Mouse (Mus musculus): ENCODE results near the gene Tex14. TPM values are rescaled to one million over a fixed set of nuclear protein-coding genes. Genes with fewer than 3 reads are reported as not detected.
"Not testable (repeated sequence)": the region's sequence is repeated elsewhere in the genome, so short reads cannot be mapped to it uniquely, and the experiment has no call there.

Tex14 gene
- polyA plus RNA-seq, 1 experiment from 2014 or later = not detected

DNA sequence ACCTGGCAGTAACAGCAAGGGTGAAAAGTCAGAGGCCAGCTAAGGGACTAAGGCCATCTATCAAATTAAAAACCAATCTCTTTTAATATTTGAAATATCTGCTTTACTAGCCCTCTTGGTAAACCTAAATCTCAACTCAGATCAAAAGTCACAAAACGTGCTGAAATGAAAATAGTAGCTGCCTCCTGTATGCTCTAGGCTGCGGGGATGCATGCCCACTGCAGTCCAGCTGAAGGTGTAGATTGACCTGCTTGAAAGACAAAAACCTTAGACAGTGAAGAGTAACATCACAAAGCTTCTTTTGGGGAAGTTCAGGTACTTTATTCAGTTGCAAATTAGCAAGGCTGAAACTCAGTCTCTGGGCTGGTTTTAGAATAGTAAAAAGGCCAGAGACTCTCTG, 74.3 kb downstream of the Tex14 start:
- not testable (repeated sequence) for H3K27me3 ChIP-seq (ENCODE audit: low read depth, poor library complexity, severe bottlenecking); H3K36me3 ChIP-seq; H3K27ac ChIP-seq (replicated peaks); DNase-seq (ENCODE audit: low spot score); H3K4me1 ChIP-seq; H3K4me3 ChIP-seq; H3K9me3 ChIP-seq (replicated peaks)
- 78% methylated on average over 2 of the region's 2 CpGs for WGBS

DNA sequence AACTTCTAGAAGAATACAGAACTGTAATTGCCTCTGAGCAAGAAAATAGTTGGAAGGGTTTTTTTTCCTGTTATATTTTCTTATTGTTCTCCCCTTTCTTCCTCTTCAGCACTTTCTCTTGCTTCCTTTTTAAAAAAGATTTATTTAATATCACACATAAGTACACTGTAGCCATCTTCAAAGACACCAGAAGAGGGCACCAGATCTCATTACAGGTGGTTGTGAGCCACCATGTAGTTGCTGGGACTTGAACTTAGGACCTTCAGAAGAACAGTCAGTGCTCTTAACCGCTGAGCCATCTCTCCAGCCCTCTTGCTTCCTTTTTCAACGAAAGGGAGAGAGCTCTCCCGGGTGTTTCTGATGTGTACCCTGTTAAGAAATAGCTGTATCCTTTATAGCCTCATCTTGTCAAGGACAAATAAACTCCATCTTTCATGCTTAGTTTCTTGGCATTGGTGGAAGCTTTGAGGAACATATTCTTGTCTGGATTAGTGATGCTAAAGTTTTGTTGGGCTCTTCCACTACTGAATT, 79.0 kb downstream of the Tex14 start:
- H3K9me3 ChIP-seq (replicated peaks) = no peaks in the 10 kb centered on the region
- H3K27me3 ChIP-seq (ENCODE audit: low read depth, poor library complexity, severe bottlenecking) = no peaks in the 10 kb centered on the region
- H3K36me3 ChIP-seq = no peaks in the 10 kb centered on the region
- H3K4me3 ChIP-seq = no peak overlapping the region
- DNase-seq (ENCODE audit: low spot score) = no peak
- H3K27ac ChIP-seq (replicated peaks) = no peak overlapping the region
- 75% methylated on average over 3 of the region's 3 CpGs for WGBS
- no peaks in the 10 kb centered on the region for H3K4me1 ChIP-seq

GRCm38 (mm10) chr11:87488948-87489347, 84.1 kb downstream of the Tex14 start:
- Histone ChIP-seq H3K27me3 (ENCODE audit: low read depth, poor library complexity, severe bottlenecking) (no peaks in the 10 kb centered on the region), H3K36me3 (no peaks in the 10 kb centered on the region)
- WGBS = 90% methylated on average over 3 of the region's 3 CpGs

GRCm38 (mm10) chr11:87504690-87505214, 99.9 kb downstream of the Tex14 start:
- DNase-seq (ENCODE audit: low spot score) = no peak

More at GRCm38 (mm10) chr11:87488948-87489347, 84.1 kb downstream of the Tex14 start:
- Histone ChIP-seq H3K4me1 (no peaks in the 10 kb centered on the region), H3K4me3 (no peak overlapping the region), H3K27ac (replicated peaks) (no peak overlapping the region), H3K9me3 (replicated peaks) (no peaks in the 10 kb centered on the region)
- no peak for DNase-seq (ENCODE audit: low spot score)

DNA sequence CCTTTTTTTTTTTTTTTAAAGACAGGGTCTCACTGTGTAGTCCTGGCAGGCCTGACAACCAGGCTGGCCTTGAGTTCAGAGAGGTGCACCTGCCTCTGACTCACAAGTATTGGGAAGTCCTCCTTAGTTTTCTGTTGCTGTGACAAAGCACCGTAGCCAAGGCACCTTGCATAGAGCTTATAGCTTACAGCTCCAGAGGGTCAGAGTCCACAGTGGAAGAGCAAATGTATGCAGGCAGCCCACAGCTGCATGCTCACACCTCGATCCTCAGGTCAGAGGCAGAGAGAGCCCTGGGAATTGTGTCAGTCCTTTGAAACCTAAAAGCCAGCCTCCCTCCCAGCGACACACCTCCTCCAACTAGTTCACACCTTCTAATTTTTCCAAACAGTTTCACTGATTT, 101.6 kb downstream of the Tex14 start:
- DNase-seq (ENCODE audit: low spot score) = no peak
- no peak overlapping the region for H3K27ac ChIP-seq (replicated peaks)
- H3K27me3 ChIP-seq (ENCODE audit: low read depth, poor library complexity, severe bottlenecking) = no peaks in the 10 kb centered on the region
- no peak overlapping the region for H3K4me3 ChIP-seq
- H3K9me3 ChIP-seq (replicated peaks) = no peaks in the 10 kb centered on the region
- no peaks in the 10 kb centered on the region for H3K36me3 ChIP-seq
- WGBS = 84% methylated on average over 3 of the region's 3 CpGs
- no peaks in the 10 kb centered on the region for H3K4me1 ChIP-seq

More at GRCm38 (mm10) chr11:87504690-87505214, 99.9 kb downstream of the Tex14 start:
- Histone ChIP-seq H3K4me3 (no peak overlapping the region), H3K27me3 (ENCODE audit: low read depth, poor library complexity, severe bottlenecking) (no peaks in the 10 kb centered on the region), H3K4me1 (no peaks in the 10 kb centered on the region), H3K27ac (replicated peaks) (no peak overlapping the region), H3K9me3 (replicated peaks) (no peaks in the 10 kb centered on the region), H3K36me3 (no peaks in the 10 kb centered on the region)
- WGBS = 68% methylated on average over 5 of the region's 5 CpGs

- H3K36me3 ChIP-seq = no peaks in the 10 kb centered on the region
- H3K27ac ChIP-seq (replicated peaks) = no peak overlapping the region
- no peak overlapping the region for H3K4me3 ChIP-seq
- no peaks in the 10 kb centered on the region for H3K9me3 ChIP-seq (replicated peaks)
- no peaks in the 10 kb centered on the region for H3K27me3 ChIP-seq (ENCODE audit: low read depth, poor library complexity, severe bottlenecking)
- no peaks in the 10 kb centered on the region for H3K4me1 ChIP-seq
- no peak for DNase-seq (ENCODE audit: low spot score)
These were observed 102.2 kb downstream of the Tex14 start for GRCm38 (mm10) chr11:87507043-87507442.

- Histone ChIP-seq H3K4me1 (peaks cover 5% of the 10 kb centered on the region), H3K4me3 (no peak overlapping the region), H3K27me3 (ENCODE audit: low read depth, poor library complexity, severe bottlenecking) (no peaks in the 10 kb centered on the region), H3K36me3 (no peaks in the 10 kb centered on the region), H3K9me3 (replicated peaks) (no peaks in the 10 kb centered on the region), H3K27ac (replicated peaks) (no peak overlapping the region)
- WGBS = 11% methylated on average over 2 of the region's 2 CpGs
- peak; percentile 18 for DNase-seq (ENCODE audit: low spot score)
These were observed 114.4 kb downstream of the Tex14 start for GRCm38 (mm10) chr11:87519260-87519659.

GRCm38 (mm10) chr11:87523466-87523865, 118.6 kb downstream of the Tex14 start:
- no peak for DNase-seq (ENCODE audit: low spot score)
- WGBS = 68% methylated on average over 5 of the region's 5 CpGs

DNA sequence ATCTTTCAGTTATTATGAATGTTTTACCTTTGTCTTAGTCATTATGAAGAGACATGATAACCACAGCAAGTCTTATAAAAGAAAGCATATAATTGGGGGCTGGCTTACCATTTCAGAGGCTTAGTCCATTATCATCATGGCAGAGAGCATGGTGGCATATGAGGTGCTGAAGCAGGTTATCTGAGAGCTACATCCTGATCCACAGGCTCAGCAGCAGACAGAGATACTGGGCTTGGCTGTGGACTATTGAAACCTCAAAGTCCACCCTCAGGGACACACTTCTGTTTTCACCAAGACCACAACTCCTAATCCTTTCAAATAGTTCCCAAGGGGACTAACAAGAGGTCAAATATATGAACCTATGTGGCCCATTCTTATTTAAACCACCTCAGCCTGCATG, 119.1 kb downstream of the Tex14 start:
- Histone ChIP-seq H3K27ac (replicated peaks) (no peak overlapping the region), H3K36me3 (no peaks in the 10 kb centered on the region), H3K4me3 (no peak overlapping the region), H3K4me1 (peaks cover 11% of the 10 kb centered on the region), H3K27me3 (ENCODE audit: low read depth, poor library complexity, severe bottlenecking) (no peaks in the 10 kb centered on the region), H3K9me3 (replicated peaks) (no peaks in the 10 kb centered on the region)
- DNase-seq (ENCODE audit: low spot score) = no peak

More at GRCm38 (mm10) chr11:87523466-87523865, 118.6 kb downstream of the Tex14 start:
- no peaks in the 10 kb centered on the region for H3K36me3 ChIP-seq
- no peak overlapping the region for H3K4me3 ChIP-seq
- H3K27ac ChIP-seq (replicated peaks) = no peak overlapping the region
- no peaks in the 10 kb centered on the region for H3K27me3 ChIP-seq (ENCODE audit: low read depth, poor library complexity, severe bottlenecking)
- no peaks in the 10 kb centered on the region for H3K9me3 ChIP-seq (replicated peaks)
- H3K4me1 ChIP-seq = peaks cover 11% of the 10 kb centered on the region

- H3K4me3 ChIP-seq = no peak overlapping the region
- DNase-seq (ENCODE audit: low spot score) = no peak
- peaks cover 11% of the 10 kb centered on the region for H3K4me1 ChIP-seq
- H3K9me3 ChIP-seq (replicated peaks) = no peaks in the 10 kb centered on the region
- H3K36me3 ChIP-seq = no peaks in the 10 kb centered on the region
- no peak overlapping the region for H3K27ac ChIP-seq (replicated peaks)
- no peaks in the 10 kb centered on the region for H3K27me3 ChIP-seq (ENCODE audit: low read depth, poor library complexity, severe bottlenecking)
These were observed 119.9 kb downstream of the Tex14 start for GRCm38 (mm10) chr11:87524780-87525179.

GRCm38 (mm10) chr11:87527364-87527763, 122.5 kb downstream of the Tex14 start:
- H3K9me3 ChIP-seq (replicated peaks) = no peaks in the 10 kb centered on the region
- no peaks in the 10 kb centered on the region for H3K27me3 ChIP-seq (ENCODE audit: low read depth, poor library complexity, severe bottlenecking)
- peaks cover 11% of the 10 kb centered on the region for H3K4me1 ChIP-seq
- WGBS = 87% methylated on average over 3 of the region's 3 CpGs
- no peaks in the 10 kb centered on the region for H3K36me3 ChIP-seq
- no peak overlapping the region for H3K4me3 ChIP-seq
- DNase-seq (ENCODE audit: low spot score) = no peak
- no peak overlapping the region for H3K27ac ChIP-seq (replicated peaks)

- Histone ChIP-seq H3K27ac (replicated peaks) (no peak overlapping the region), H3K36me3 (no peaks in the 10 kb centered on the region), H3K4me3 (no peak overlapping the region), H3K27me3 (ENCODE audit: low read depth, poor library complexity, severe bottlenecking) (no peaks in the 10 kb centered on the region), H3K9me3 (replicated peaks) (no peaks in the 10 kb centered on the region), H3K4me1 (peaks cover 11% of the 10 kb centered on the region)
- no peak for DNase-seq (ENCODE audit: low spot score)
- 64% methylated on average over 4 of the region's 4 CpGs for WGBS
These were observed 123.1 kb downstream of the Tex14 start for GRCm38 (mm10) chr11:87527990-87528389.

- Histone ChIP-seq H3K4me3 (no peak overlapping the region), H3K36me3 (no peaks in the 10 kb centered on the region), H3K27ac (replicated peaks) (no peak overlapping the region), H3K27me3 (ENCODE audit: low read depth, poor library complexity, severe bottlenecking) (no peaks in the 10 kb centered on the region), H3K9me3 (replicated peaks) (no peaks in the 10 kb centered on the region), H3K4me1 (no peaks in the 10 kb centered on the region)
- 49% methylated on average over 6 of the region's 6 CpGs for WGBS
- DNase-seq (ENCODE audit: low spot score) = no peak
These were observed 126.8 kb downstream of the Tex14 start for GRCm38 (mm10) chr11:87531695-87532094.

DNA sequence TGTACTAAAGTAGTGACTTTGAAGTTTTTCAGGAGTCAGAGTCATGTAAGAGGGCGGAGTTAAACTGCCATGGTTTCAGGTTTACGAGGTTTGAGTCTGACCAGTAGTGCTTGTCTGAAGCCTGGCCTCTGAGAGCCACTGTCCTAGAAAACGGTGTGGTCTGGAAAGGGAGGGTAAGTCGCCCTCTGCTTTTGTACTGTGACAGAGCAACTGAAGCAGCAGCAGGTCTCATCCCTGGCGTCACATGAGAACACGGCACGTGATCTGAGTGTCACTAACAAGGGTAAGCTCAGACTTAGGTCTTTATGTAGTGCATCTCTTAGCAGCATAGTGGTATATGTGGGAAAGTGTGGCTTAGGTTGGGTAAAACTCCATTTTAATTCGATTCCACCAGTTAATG, 137.4 kb downstream of the Tex14 start:
- 43% methylated on average over 8 of the region's 8 CpGs for WGBS

More for the DNA sequence above, 137.4 kb downstream of the Tex14 start:
- Histone ChIP-seq H3K9me3 (replicated peaks) (no peaks in the 10 kb centered on the region), H3K4me1 (no peaks in the 10 kb centered on the region), H3K4me3 (no peak overlapping the region), H3K27me3 (ENCODE audit: low read depth, poor library complexity, severe bottlenecking) (no peaks in the 10 kb centered on the region), H3K27ac (replicated peaks) (no peak overlapping the region), H3K36me3 (no peaks in the 10 kb centered on the region)
- DNase-seq (ENCODE audit: low spot score) = no peak
